Mouse (Mus musculus): ENCODE data around the gene Jade2. TPM values are rescaled to one million over a fixed set of nuclear protein-coding genes. Genes with fewer than 3 reads are reported as not detected.

Jade2 gene
- polyA plus RNA-seq, 1 experiment from 2014 or later: 2.2 TPM

DNA sequence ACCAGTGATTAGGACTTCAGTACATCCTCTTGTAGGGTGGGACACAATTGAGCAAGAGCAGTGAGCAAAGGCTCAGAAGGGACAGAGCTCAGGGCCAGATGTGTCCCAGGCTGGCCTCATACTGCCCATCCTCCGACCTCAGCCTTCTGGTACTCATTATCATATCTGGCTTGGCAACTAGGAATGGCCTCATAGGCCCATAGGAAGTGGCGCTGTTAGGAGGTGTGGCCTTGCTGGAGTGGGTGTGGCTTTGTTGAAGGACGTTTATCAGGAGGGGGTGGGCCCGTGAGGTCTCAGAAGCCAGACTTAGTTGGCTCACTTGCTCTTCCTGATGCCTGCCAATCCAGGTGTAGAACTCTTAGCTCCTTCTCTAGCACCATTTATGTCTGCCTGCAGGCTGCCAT lies 18.3 kb upstream of the Jade2 start:
- no peak for ATAC-seq (ENCODE audit: low FRiP score, low read depth)
- H3K4me1 ChIP-seq: no peaks in the 10 kb centered on the region
- no peak overlapping the region for H3K4me3 ChIP-seq
- H3K9me3 ChIP-seq: peaks cover 4% of the 10 kb centered on the region; the same call in 1 of the 2 replicates
- no peak overlapping the region for H3K9ac ChIP-seq
- no peak overlapping the region for H3K27ac ChIP-seq
- no peaks in the 10 kb centered on the region for H3K36me3 ChIP-seq
- 16% methylated on average over 4 of the region's 4 CpGs for WGBS
- H3K4me2 ChIP-seq (replicated peaks): no peak overlapping the region
- no peaks in the 10 kb centered on the region for H3K27me3 ChIP-seq

DNA sequence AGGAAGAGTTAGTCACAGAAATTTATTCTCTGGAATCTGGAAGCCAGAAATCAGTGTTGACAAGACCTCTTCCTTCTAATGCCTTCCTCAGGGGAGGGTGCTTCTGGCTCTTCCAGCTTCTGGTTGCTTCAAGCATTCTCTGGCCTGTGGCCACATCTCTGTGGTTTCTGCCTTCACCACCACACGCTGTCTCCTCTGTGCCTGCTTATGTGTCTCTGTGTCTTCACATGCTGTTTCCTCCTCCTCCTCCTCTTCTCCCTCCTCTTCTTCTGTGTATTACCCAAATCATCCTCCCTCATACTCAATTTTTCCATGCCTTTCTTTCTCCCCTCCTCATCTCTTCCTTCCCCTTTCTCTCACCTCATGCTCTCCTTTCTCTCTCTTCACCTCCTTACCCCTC lies 17.6 kb upstream of the Jade2 start:
- Histone ChIP-seq H3K4me3 (no peak overlapping the region), H3K9me3 (peaks cover 3% of the 10 kb centered on the region; the same call in 1 of the 2 replicates), H3K27ac (no peak overlapping the region), H3K27me3 (no peaks in the 10 kb centered on the region), H3K36me3 (no peaks in the 10 kb centered on the region), H3K4me2 (replicated peaks) (no peak overlapping the region), H3K4me1 (no peaks in the 10 kb centered on the region), H3K9ac (no peak overlapping the region)
- whole genome bisulfite sequencing: 82% methylated on average over 1 of the region's 1 CpGs
- no peak for ATAC-seq (ENCODE audit: low FRiP score, low read depth)

DNA sequence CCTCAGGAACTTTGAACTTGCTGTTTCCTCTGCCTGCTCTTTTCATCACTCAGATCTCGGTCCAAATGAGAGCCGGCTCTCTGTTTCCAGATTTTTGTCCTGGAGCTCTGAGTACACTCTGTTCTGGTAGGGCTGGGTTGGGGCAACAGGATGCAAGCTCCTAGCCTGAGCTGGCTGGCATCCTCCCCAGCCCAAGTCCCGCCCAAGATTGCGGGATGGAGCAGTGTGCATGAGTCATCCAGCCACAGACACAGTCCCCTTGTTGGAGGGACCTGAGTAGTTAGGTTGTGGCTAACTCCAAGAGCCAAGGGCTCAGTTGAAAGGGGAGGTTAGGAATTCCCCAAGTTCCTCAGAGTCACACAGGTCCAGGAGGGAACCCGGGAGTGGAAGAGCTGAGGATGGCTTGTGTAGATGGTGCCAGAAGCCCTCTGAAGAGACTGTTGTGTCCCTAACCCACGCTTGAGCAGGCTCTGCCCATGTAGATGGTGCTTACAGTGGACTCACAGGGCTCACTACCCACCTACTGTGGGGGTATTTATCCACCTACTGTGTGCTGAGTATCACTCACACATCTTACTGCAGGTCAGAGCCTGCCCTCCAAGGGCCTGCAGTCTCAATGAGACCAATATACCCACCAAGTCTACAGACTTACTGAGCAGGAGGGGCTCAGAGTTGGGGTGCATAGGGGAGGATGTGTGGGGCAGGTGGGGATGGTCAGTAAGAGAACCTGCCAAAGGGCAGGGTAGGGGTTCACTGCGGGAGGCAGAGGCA lies 17.0 kb upstream of the Jade2 start:
- Histone ChIP-seq H3K4me2 (replicated peaks) (no peak overlapping the region), H3K27ac (no peak overlapping the region)
- no peak for ATAC-seq (ENCODE audit: low FRiP score, low read depth)

DNA sequence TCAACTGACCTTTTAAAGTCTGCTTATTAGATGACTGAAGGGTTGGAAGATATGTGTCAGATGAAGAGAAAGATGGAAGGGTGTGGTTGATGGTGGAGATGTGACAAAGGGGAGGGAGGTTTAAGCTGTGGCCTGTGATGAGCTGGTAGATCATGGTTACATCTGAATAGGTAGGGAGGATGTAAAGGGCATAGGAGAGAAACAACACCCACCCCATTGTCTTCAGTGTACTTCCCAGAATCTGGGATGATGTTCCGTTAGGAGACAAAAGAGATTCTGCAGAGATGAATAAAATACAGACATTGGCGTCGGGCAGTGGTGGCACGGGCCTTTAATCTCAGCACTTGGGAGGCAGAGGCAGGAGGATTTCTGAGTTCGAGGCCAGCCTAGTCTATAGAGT lies 15.7 kb upstream of the Jade2 start:
- ATAC-seq (ENCODE audit: low FRiP score, low read depth): no peak
- H3K4me1 ChIP-seq: no peaks in the 10 kb centered on the region
- no peaks in the 10 kb centered on the region for H3K36me3 ChIP-seq
- H3K9ac ChIP-seq: no peak overlapping the region
- H3K4me2 ChIP-seq (replicated peaks): no peak overlapping the region
- H3K27ac ChIP-seq: no peak overlapping the region
- H3K9me3 ChIP-seq: no peaks in the 10 kb centered on the region
- WGBS: 96% methylated on average over 5 of the region's 5 CpGs
- H3K4me3 ChIP-seq: no peak overlapping the region
- no peaks in the 10 kb centered on the region for H3K27me3 ChIP-seq

More for the DNA sequence above, 17.0 kb upstream of the Jade2 start:
- Histone ChIP-seq H3K27me3 (no peaks in the 10 kb centered on the region), H3K9ac (no peak overlapping the region), H3K36me3 (no peaks in the 10 kb centered on the region), H3K4me3 (no peak overlapping the region), H3K4me1 (no peaks in the 10 kb centered on the region), H3K9me3 (no peaks in the 10 kb centered on the region)
- WGBS: 79% methylated on average over 7 of the region's 7 CpGs

DNA sequence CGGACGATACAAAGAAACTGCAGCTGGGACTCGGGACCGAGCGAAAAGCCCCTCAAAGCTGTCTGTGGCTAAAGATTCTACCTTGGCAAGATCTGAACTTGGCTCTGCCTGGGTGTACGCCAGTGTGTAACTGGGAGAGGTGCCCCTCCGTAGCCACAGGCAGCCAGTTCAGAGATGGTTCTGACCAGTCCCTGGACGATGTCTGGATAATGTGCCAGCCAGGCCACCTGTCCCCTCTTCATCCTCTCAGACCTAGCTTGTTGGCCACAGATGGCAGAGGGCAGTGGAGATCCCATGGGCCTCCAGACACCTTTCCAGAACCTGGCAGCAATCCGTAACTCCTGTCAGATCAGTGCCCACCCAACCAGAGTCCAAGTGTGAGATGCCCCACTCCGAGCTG lies 9.8 kb upstream of the Jade2 start:
- Histone ChIP-seq H3K4me3 (no peak overlapping the region), H3K9ac (no peak overlapping the region), H3K36me3 (no peaks in the 10 kb centered on the region), H3K27me3 (no peaks in the 10 kb centered on the region), H3K9me3 (no peaks in the 10 kb centered on the region), H3K27ac (no peak overlapping the region), H3K4me1 (no peaks in the 10 kb centered on the region), H3K4me2 (replicated peaks) (no peak overlapping the region)
- 91% methylated on average over 10 of the region's 10 CpGs for WGBS
- no peak for ATAC-seq (ENCODE audit: low FRiP score, low read depth)

DNA sequence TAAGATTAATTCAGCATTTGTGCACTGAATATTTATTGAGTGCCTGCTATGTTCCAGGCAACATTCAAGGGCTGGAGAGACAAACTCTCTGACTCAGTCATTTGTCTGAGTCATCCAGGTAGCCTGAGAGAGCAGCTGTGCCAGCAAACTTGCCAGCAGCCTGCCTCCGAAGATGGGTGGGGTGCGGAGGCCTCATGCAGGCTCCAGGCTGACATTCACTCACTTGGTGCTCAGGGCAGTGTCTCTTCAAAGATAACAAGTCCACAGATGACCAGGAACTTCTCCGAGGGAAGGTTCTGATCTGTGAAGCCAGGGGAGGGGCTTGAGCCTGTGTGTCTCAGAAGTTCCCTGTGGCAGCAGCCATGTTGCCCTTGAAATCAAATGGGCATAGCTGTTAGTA lies 8.6 kb upstream of the Jade2 start:
- 60% methylated on average over 3 of the region's 3 CpGs for WGBS
- Histone ChIP-seq H3K27me3 (no peaks in the 10 kb centered on the region), H3K36me3 (no peaks in the 10 kb centered on the region), H3K9me3 (no peaks in the 10 kb centered on the region), H3K27ac (no peak overlapping the region), H3K9ac (no peak overlapping the region), H3K4me3 (no peak overlapping the region), H3K4me1 (no peaks in the 10 kb centered on the region), H3K4me2 (replicated peaks) (no peak overlapping the region)
- ATAC-seq (ENCODE audit: low FRiP score, low read depth): no peak

DNA sequence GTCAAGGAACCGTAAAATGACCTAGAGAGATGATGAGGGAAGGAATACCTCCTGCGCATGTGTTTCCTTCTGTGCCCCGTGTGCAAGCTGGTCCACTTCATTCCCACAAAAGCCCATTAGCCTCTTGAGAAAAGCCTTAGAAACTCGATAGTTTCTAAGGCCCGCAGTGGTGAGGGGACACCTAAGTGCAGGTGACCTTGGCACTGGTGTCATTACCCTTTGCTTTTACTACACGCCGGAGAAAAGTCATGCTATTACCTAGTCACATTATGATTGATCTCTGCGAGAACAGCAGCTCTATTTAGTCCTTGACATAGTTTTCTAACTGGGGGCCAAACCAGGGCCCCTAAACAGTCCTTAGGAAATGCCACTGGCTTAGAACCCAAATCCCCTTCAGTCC lies 3.2 kb upstream of the Jade2 start:
- 84% methylated on average over 8 of the region's 8 CpGs for WGBS
- Histone ChIP-seq H3K36me3 (no peaks in the 10 kb centered on the region), H3K27me3 (peaks cover 26% of the 10 kb centered on the region), H3K9ac (no peak overlapping the region), H3K4me3 (no peak overlapping the region), H3K9me3 (no peaks in the 10 kb centered on the region), H3K27ac (no peak overlapping the region), H3K4me2 (replicated peaks) (no peak overlapping the region), H3K4me1 (peaks cover 7% of the 10 kb centered on the region; the same call in 1 of the 2 replicates)
- ATAC-seq (ENCODE audit: low FRiP score, low read depth): no peak

DNA sequence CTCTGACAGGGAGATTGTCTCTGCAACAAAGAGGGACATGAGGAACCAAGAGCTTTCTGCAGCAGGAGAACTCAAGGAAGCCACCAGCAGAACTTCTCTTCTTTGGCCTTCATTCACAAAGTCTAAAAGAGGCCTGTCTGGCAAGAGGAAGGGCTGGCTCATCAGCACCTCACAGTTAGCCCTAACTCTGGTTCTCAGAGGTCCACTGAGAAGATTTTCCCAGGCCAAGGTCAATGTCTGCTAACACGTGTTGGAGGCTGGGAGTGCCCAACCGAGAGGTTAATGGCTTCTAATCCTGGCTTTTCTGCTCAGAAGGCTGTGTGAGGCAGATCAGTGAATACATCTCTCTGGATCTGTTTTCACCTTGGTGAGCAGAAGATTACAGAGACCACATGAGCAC lies 2.1 kb upstream of the Jade2 start:
- peaks cover 13% of the 10 kb centered on the region for H3K4me1 ChIP-seq
- peaks cover 26% of the 10 kb centered on the region for H3K27me3 ChIP-seq
- H3K4me3 ChIP-seq: no peak overlapping the region
- H3K36me3 ChIP-seq: no peaks in the 10 kb centered on the region
- H3K4me2 ChIP-seq (replicated peaks): no peak overlapping the region
- no peak overlapping the region for H3K27ac ChIP-seq
- ATAC-seq (ENCODE audit: low FRiP score, low read depth): no peak
- 21% methylated on average over 2 of the region's 2 CpGs for WGBS
- H3K9ac ChIP-seq: no peak overlapping the region
- no peaks in the 10 kb centered on the region for H3K9me3 ChIP-seq

DNA sequence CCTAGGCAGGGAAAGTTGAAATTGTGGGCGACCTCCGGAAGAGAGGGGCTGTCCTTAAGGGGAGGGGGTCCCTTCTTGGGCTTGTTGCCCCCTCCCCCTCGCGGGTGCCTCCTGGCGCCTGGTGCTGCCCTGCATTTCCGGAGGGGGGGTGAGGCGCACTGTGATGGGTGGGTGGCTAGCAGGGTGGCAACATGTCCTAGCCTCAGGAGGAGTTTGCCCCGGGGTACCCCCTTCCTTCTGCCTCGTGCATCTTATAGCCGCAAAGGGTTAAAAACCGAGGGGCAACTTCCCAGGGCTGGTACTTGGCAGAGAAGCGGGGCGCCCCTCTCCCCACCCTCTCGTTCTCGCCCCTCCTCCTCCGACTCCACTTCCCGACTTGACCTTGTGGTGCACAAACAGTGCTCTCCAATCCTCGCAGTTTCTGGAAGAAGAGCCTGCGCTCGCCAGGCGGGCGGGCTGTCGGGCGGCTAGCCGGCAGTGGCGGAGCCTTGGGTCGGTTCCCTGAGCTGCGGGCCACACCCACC lies 1.1 kb upstream of the Jade2 start:
- peaks cover 23% of the 10 kb centered on the region for H3K4me1 ChIP-seq
- no peaks in the 10 kb centered on the region for H3K9me3 ChIP-seq
- peak overlapping the region; percentile 81 for H3K4me3 ChIP-seq
- H3K36me3 ChIP-seq: no peaks in the 10 kb centered on the region
- peaks cover 26% of the 10 kb centered on the region for H3K27me3 ChIP-seq
- WGBS: 1% methylated on average over 27 of the region's 28 CpGs
- H3K9ac ChIP-seq: peak overlapping the region; percentile 85
- H3K4me2 ChIP-seq (replicated peaks): peak overlapping the region; percentile 95
- peak; percentile 29 for ATAC-seq (ENCODE audit: low FRiP score, low read depth)
- peak overlapping the region; percentile 94 for H3K27ac ChIP-seq

DNA sequence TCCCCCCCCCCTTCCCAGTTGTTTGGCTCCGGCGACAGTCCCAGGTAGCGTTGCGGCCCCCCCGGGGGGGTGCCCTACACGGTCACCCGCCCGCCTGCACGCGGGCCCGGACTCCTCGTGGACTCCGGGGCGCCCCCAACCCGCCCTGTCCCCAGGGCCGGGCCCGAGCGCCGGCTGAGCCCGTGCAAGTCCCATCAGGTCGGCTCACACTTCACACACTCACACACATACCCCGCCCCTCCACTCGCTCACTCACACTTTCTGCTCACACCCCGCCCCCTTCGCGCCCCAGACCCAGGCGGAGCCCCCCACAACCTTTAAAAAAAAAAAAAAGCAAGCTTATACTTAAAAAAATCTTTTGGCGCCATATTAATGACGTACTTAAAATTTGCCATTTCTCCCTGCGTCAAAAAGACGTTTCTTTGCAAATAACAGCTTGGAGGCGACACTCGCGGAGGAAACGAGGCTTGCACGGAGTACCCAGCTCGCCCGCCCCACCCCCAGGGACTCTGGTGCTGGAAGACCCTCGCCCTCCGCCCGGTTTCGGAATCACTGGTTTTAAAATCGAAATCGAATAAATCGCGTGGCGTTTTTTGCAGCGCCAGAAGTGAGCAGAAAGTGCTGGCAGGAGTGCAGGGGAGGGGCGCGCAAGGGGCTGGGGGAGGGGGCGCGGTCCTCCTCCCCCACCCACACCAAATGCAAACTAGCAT lies 520 bp upstream of the Jade2 start:
- under 1% methylated on average over 41 of the region's 52 CpGs for WGBS
- H3K27ac ChIP-seq: peak overlapping the region; percentile 94
- no peaks in the 10 kb centered on the region for H3K9me3 ChIP-seq
- H3K9ac ChIP-seq: peak overlapping the region; percentile 85
- H3K4me1 ChIP-seq: peaks cover 29% of the 10 kb centered on the region
- ATAC-seq (ENCODE audit: low FRiP score, low read depth): peak; percentile 48; the same call in 1 of the 2 replicates
- H3K4me2 ChIP-seq (replicated peaks): peak overlapping the region; percentile 95
- H3K36me3 ChIP-seq: no peaks in the 10 kb centered on the region
- peaks cover 26% of the 10 kb centered on the region for H3K27me3 ChIP-seq
- peak overlapping the region; percentile 81 for H3K4me3 ChIP-seq

DNA sequence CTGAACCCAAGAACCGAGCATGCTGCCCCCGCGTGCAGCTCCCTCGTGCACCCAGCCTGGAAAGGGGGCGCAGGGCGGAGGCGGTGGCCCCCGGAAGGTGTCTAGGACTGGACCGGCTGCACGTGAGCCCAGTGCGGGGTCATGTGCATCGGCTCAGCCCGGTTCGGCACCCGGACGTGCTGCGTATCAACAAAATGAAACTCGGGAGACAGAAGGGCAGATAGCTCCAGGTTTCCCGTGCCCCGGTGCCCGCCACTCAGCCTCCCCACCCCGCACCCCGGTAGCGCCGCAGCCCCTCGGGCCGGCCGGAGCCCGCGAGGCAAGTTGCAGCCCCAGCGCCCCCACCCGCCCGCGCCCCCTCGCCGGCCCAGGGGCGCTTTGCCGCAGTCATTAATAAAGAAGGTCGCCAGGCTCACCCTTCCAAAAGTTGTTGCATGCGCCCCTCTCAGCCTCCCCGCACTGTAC lies 805 bp downstream of the Jade2 start:
- under 1% methylated on average over 40 of the region's 41 CpGs for WGBS

More for the DNA sequence above, 805 bp downstream of the Jade2 start:
- Histone ChIP-seq H3K36me3 (no peaks in the 10 kb centered on the region), H3K4me1 (peaks cover 43% of the 10 kb centered on the region), H3K27me3 (peaks cover 26% of the 10 kb centered on the region), H3K4me3 (peak overlapping the region; percentile 81), H3K4me2 (replicated peaks) (peak overlapping the region; percentile 95), H3K9me3 (no peaks in the 10 kb centered on the region), H3K27ac (peak overlapping the region; percentile 94), H3K9ac (peak overlapping the region; percentile 85)
- no peak for ATAC-seq (ENCODE audit: low FRiP score, low read depth)
